Mouse (Mus musculus): ENCODE data around the gene Zfp740. TPM values are rescaled to one million over a fixed set of nuclear protein-coding genes. Genes with fewer than 3 reads are reported as not detected.

Gene Zfp740
- polyA plus RNA-seq, 1 experiment: 30.2 TPM

DNA sequence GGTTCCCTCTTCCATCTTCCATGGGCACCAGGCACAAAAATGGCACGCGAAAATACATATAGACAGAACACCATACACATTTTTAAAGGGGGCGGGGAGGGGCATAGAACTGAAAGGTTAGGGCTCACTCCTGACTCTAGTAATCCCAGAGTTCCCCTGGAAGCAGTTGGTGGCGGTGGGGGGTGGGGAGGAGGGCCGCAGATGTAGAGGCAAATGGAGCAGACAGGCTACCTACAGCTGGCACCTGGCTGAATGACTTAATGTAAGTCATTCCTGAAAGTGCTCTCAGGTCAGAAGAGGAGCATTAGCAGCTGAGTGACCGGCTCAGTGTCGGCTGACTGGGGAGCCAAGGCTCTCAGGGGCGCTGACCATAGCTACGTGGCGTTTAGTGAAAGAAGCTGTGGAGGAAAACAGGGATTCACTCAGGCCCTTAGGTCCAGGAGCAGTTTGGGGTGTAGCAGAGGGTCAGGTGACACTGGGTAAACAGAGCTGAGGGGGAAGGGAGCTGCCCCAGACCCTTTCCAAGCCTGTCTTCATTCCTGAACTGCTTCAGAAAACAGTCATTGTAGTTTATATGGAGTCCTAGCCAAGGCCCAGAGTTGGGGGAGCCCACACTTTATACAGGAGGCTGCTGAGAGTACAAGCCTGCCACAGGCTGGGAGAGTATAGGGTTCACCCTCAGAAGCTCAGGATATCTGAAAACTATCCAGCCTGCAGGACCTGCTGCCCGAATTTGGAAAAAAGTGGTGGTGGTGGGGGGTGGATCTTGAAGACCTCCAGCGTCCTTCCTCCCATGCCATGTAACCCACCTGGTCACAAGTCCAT lies 39.6 kb downstream of the Zfp740 start:
- Histone ChIP-seq H3K36me3 (ENCODE audit: control insufficient read depth, insufficient read depth, low read length) (no peaks in the 10 kb centered on the region), H3K27ac (ENCODE audit: insufficient read depth, low read length) (peak overlapping the region; percentile 86), H3K27me3 (ENCODE audit: control insufficient read depth, insufficient read depth, low read length) (peaks cover 3% of the 10 kb centered on the region), H3K4me3 (ENCODE audit: extremely low read depth, insufficient read depth, insufficient read length) (no peak overlapping the region), H3K4me1 (ENCODE audit: control insufficient read depth, insufficient read depth, insufficient read length) (peaks cover 9% of the 10 kb centered on the region; the same call in 1 of the 2 replicates)
- TF ChIP-seq POLR2A (IDR thresholded peaks at IDR 0.05; ENCODE audit: low read depth, low read length) (no peak), CTCF (IDR thresholded peaks at IDR 0.05; ENCODE audit: extremely low read depth, insufficient read depth, insufficient read length, insufficient replicate concordance) (no peak)
- DNase-seq (ENCODE audit: low read depth in 1 of 2, low spot score in 2 of 2): no peak
- 82% methylated on average over 12 of the region's 12 CpGs for WGBS

DNA sequence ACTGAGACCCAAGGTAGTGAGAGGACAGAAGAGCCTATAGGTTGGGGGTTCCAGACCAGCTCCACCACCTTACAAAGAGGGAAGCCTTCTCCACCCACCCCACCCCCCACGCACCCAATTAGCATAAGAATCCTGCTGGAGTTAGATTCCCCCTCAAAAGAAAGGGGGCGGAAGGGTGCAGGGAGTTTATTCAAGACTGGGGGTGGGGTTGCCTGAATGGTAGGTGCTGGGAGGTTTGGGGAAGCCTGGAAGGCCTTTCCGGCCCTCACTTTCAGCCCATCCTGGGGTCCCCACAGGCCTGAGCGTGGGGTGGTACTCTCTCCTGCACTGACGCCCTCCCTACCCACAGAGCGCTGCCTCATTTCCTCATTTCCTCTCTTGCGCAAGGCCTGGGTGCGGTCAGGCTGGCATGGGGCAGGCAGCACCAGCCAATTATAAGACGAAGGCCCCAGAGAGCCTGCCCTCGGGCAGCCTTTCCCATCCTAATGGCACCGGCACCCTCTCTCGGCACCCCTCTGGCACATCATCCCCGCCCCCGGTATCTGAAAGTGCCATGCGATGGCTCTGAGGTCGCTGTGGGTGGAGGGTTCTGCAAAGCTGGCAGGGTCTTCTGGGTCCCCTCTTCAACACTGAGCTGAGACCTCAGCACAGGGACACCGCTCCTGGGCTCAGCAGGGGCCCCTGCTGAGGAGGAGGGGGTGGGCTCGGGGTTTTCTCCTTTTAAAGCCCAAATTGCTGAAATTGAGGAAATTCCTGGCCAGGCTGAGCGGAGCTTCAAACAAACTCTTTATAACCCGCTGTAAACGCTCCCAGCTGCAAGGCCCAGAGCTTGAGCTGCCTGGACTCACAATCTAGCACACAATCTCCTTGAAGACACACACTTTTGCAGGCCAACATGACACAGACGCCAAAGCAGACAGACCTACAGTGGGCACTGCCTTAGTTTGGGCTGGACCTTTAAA lies 40.5 kb downstream of the Zfp740 start:
- H3K36me3 ChIP-seq (ENCODE audit: control insufficient read depth, insufficient read depth, low read length): no peaks in the 10 kb centered on the region
- peak in 1 of 2 experiments; percentile 55 for DNase-seq (ENCODE audit: low read depth in 1 of 2, low spot score in 2 of 2)
- H3K4me3 ChIP-seq (ENCODE audit: extremely low read depth, insufficient read depth, insufficient read length): peak overlapping the region; percentile 44
- peaks cover 8% of the 10 kb centered on the region for H3K27me3 ChIP-seq (ENCODE audit: control insufficient read depth, insufficient read depth, low read length)
- no peak for TF ChIP-seq POLR2A (IDR thresholded peaks at IDR 0.05; ENCODE audit: low read depth, low read length)
- no peak for TF ChIP-seq CTCF (IDR thresholded peaks at IDR 0.05; ENCODE audit: extremely low read depth, insufficient read depth, insufficient read length, insufficient replicate concordance)
- peak overlapping the region; percentile 86 for H3K27ac ChIP-seq (ENCODE audit: insufficient read depth, low read length)
- WGBS: 8% methylated on average over 22 of the region's 22 CpGs
- peaks cover 12% of the 10 kb centered on the region; the same call in 1 of the 2 replicates for H3K4me1 ChIP-seq (ENCODE audit: control insufficient read depth, insufficient read depth, insufficient read length)

- Histone ChIP-seq H3K27me3 (ENCODE audit: control insufficient read depth, insufficient read depth, low read length) (peaks cover 11% of the 10 kb centered on the region), H3K27ac (ENCODE audit: insufficient read depth, low read length) (peak overlapping the region; percentile 86), H3K36me3 (ENCODE audit: control insufficient read depth, insufficient read depth, low read length) (no peaks in the 10 kb centered on the region), H3K4me3 (ENCODE audit: extremely low read depth, insufficient read depth, insufficient read length) (peak overlapping the region; percentile 59), H3K4me1 (ENCODE audit: control insufficient read depth, insufficient read depth, insufficient read length) (peaks cover 12% of the 10 kb centered on the region; the same call in 1 of the 2 replicates)
- WGBS: 33% methylated on average over 17 of the region's 19 CpGs
- TF ChIP-seq POLR2A (IDR thresholded peaks at IDR 0.05; ENCODE audit: low read depth, low read length): no peak
- no peak for TF ChIP-seq CTCF (IDR thresholded peaks at IDR 0.05; ENCODE audit: extremely low read depth, insufficient read depth, insufficient read length, insufficient replicate concordance)
- DNase-seq (ENCODE audit: low read depth in 1 of 2, low spot score in 2 of 2): no peak
Measured at GRCm38 (mm10) chr15:102244306-102245191, 41.5 kb downstream of the Zfp740 start.

GRCm38 (mm10) chr15:102245461-102245881 lies 42.4 kb downstream of the Zfp740 start:
- no peak for TF ChIP-seq CTCF (IDR thresholded peaks at IDR 0.05; ENCODE audit: extremely low read depth, insufficient read depth, insufficient read length, insufficient replicate concordance)
- no peak for TF ChIP-seq POLR2A (IDR thresholded peaks at IDR 0.05; ENCODE audit: low read depth, low read length)
- WGBS: 23% methylated on average over 14 of the region's 14 CpGs
- peak overlapping the region; percentile 86 for H3K27ac ChIP-seq (ENCODE audit: insufficient read depth, low read length)

GRCm38 (mm10) chr15:102245891-102246741 lies 43.1 kb downstream of the Zfp740 start:
- no peaks in the 10 kb centered on the region for H3K36me3 ChIP-seq (ENCODE audit: control insufficient read depth, insufficient read depth, low read length)
- WGBS: under 1% methylated on average over 37 of the region's 44 CpGs
- TF ChIP-seq POLR2A (IDR thresholded peaks at IDR 0.05; ENCODE audit: low read depth, low read length): peak; percentile 21; the same call in 1 of the 2 replicates
- TF ChIP-seq CTCF (IDR thresholded peaks at IDR 0.05; ENCODE audit: extremely low read depth, insufficient read depth, insufficient read length, insufficient replicate concordance): no peak
- H3K27me3 ChIP-seq (ENCODE audit: control insufficient read depth, insufficient read depth, low read length): peaks cover 11% of the 10 kb centered on the region
- peaks cover 12% of the 10 kb centered on the region for H3K4me1 ChIP-seq (ENCODE audit: control insufficient read depth, insufficient read depth, insufficient read length)
- DNase-seq (ENCODE audit: low read depth in 1 of 2, low spot score in 2 of 2): peak; percentile 50 to 60
- H3K27ac ChIP-seq (ENCODE audit: insufficient read depth, low read length): peak overlapping the region; percentile 86
- peak overlapping the region; percentile 59 for H3K4me3 ChIP-seq (ENCODE audit: extremely low read depth, insufficient read depth, insufficient read length)

More at GRCm38 (mm10) chr15:102245461-102245881, 42.4 kb downstream of the Zfp740 start:
- Histone ChIP-seq H3K36me3 (ENCODE audit: control insufficient read depth, insufficient read depth, low read length) (no peaks in the 10 kb centered on the region), H3K4me3 (ENCODE audit: extremely low read depth, insufficient read depth, insufficient read length) (peak overlapping the region; percentile 59), H3K4me1 (ENCODE audit: control insufficient read depth, insufficient read depth, insufficient read length) (peaks cover 12% of the 10 kb centered on the region), H3K27me3 (ENCODE audit: control insufficient read depth, insufficient read depth, low read length) (peaks cover 11% of the 10 kb centered on the region)
- no peak for DNase-seq (ENCODE audit: low read depth in 1 of 2, low spot score in 2 of 2)

Measured in spleen, adult 2 months (tissue).